Comparison of ENCODE assay signal across 35 mouse cellular contexts in the genomic region with DNA sequence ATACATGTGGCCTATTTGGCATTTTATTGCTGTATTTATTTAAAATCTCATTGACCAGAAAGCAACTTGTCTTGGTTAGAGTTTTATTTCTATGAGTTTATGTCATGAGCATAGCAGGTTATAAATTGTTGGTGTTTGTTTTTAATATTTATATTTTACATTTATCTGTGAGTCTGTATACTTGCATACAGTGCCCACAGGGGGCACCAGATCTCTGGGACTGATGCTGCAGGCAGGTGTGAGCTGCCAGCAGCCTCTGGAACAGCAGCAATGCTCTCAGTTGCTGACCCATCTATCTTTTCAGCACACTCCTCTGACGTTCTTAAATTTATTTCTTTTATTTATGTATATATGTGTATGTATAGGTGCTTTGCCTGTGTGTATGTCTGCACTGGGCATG. TPM values are rescaled to one million over a fixed set of nuclear protein-coding genes. Genes with fewer than 3 reads are reported as not detected.
DNase-seq lines count a peak whose midpoint lies in the region; ATAC-seq and TF ChIP-seq lines count a peak whose summit lies in the region.
"Had no signal": no experiment of that assay in that cellular context is flagged by ENCODE, and none has a peak within 500 bp of the region (broad histone marks: within the 10 kb centered on the region; RNA-seq: fewer than 3 reads in every experiment).

No protein-coding gene starts in this region.

- intact Hi-C loops in gastrocnemius, adult 2 months (cut with DNase I) = no loop called here

- WGBS in kidney, postnatal 0 days = 68% methylated on average over 1 of the region's 1 CpGs
- WGBS in kidney, embryonic 15.5 days = 50% methylated on average over 1 of the region's 1 CpGs
- 67% methylated on average over 1 of the region's 1 CpGs for WGBS in neural tube, embryonic 14.5 days
- WGBS in neural tube, embryonic 15.5 days = 48% methylated on average over 1 of the region's 1 CpGs

- H3K4me2 ChIP-seq in kidney, postnatal 0 days (ENCODE audit: low read length) = no peak overlapping the region
- no peak overlapping the region for H3K4me2 ChIP-seq in kidney, embryonic 15.5 days
- no peak overlapping the region for H3K4me2 ChIP-seq in neural tube, embryonic 14.5 days (ENCODE audit: low read depth, low read length)
- no peak overlapping the region for H3K4me2 ChIP-seq in neural tube, embryonic 15.5 days
- H3K4me2 ChIP-seq: forebrain, embryonic 15.5 days; heart, embryonic 15.5 days; hindbrain, embryonic 15.5 days; limb, embryonic 13.5 days; liver, embryonic 12.5 days had no signal

- DNase-seq in gastrocnemius, adult 2 months = no peak
- no peak for DNase-seq in gastrocnemius, adult 8-10 months (ENCODE audit: low spot score in 2 of 2)
- DNase-seq in kidney, postnatal 0 days (ENCODE audit: low spot score) = no peak
- no peak for DNase-seq in T-cell, adult 2 months (ENCODE audit: low spot score)
- DNase-seq: adrenal gland, adult 8-10 months; cerebellum, adult 11 months; cerebellum, adult 9-11 months; gastrocnemius, postnatal 14 days; kidney, postnatal 14 days; layer of hippocampus, postnatal 36 days; lung, adult 18-20 months; lung, postnatal 14 days; right cerebral cortex, postnatal 25 days; thymus, postnatal 25 days had no signal

- no peak overlapping the region for H3K9ac ChIP-seq in kidney, postnatal 0 days (ENCODE audit: low read depth, low read length)
- no peak overlapping the region for H3K9ac ChIP-seq in kidney, embryonic 15.5 days
- no peak overlapping the region for H3K9ac ChIP-seq in neural tube, embryonic 14.5 days (replicated peaks; ENCODE audit: low read depth, low read length)
- no peak overlapping the region for H3K9ac ChIP-seq in neural tube, embryonic 15.5 days (replicated peaks)
- H3K9ac ChIP-seq: forebrain, embryonic 15.5 days; heart, embryonic 15.5 days; hindbrain, embryonic 15.5 days; limb, embryonic 13.5 days; liver, embryonic 12.5 days had no signal

- H3K27ac ChIP-seq in gastrocnemius, adult 2 months = peak overlapping the region; percentile 53; the same call in 1 of the 2 replicates
- H3K27ac ChIP-seq in kidney, postnatal 0 days = no peak overlapping the region
- H3K27ac ChIP-seq in kidney, embryonic 15.5 days = no peak overlapping the region
- H3K27ac ChIP-seq in neural tube, embryonic 14.5 days (ENCODE audit: low read depth, low read length) = no peak overlapping the region
- no peak overlapping the region for H3K27ac ChIP-seq in neural tube, embryonic 15.5 days (replicated peaks)
- H3K27ac ChIP-seq: embryonic facial prominence, embryonic 10.5 days; forebrain, embryonic 15.5 days; heart, embryonic 15.5 days; hindbrain, embryonic 15.5 days; limb, embryonic 13.5 days; liver, embryonic 12.5 days had no signal

- no peaks in the 10 kb centered on the region for H3K36me3 ChIP-seq in kidney, postnatal 0 days (ENCODE audit: insufficient read depth, low read length)
- H3K36me3 ChIP-seq in kidney, embryonic 15.5 days = no peaks in the 10 kb centered on the region
- no peaks in the 10 kb centered on the region for H3K36me3 ChIP-seq in neural tube, embryonic 14.5 days (ENCODE audit: control insufficient read depth, insufficient read depth, low read length)
- no peaks in the 10 kb centered on the region for H3K36me3 ChIP-seq in neural tube, embryonic 15.5 days
- H3K36me3 ChIP-seq: embryonic facial prominence, embryonic 10.5 days; forebrain, embryonic 15.5 days; G1E; heart, embryonic 15.5 days; hindbrain, embryonic 15.5 days; limb, embryonic 13.5 days; liver, embryonic 12.5 days had no signal

- H3K4me3 ChIP-seq in gastrocnemius, adult 2 months = no peak overlapping the region
- H3K4me3 ChIP-seq in kidney, postnatal 0 days (replicated peaks; ENCODE audit: low read depth, low read length) = no peak overlapping the region
- no peak overlapping the region for H3K4me3 ChIP-seq in kidney, embryonic 15.5 days (replicated peaks)
- H3K4me3 ChIP-seq in neural tube, embryonic 14.5 days (ENCODE audit: low read depth, low read length) = no peak overlapping the region
- H3K4me3 ChIP-seq in neural tube, embryonic 15.5 days (replicated peaks) = no peak overlapping the region
- H3K4me3 ChIP-seq: embryonic facial prominence, embryonic 10.5 days; forebrain, embryonic 15.5 days; heart, embryonic 15.5 days; hindbrain, embryonic 15.5 days; limb, embryonic 13.5 days; liver, embryonic 12.5 days had no signal

- ATAC-seq in kidney, postnatal 0 days (replicated peaks; ENCODE audit: low FRiP score, low read depth) = no peak
- no peak for ATAC-seq in kidney, embryonic 15.5 days (replicated peaks; ENCODE audit: low FRiP score)
- 0 out of 2 replicates have a peak, but pooled peaks have one; percentile 41 for ATAC-seq in neural tube, embryonic 14.5 days (ENCODE audit: low read depth)
- ATAC-seq in neural tube, embryonic 15.5 days (ENCODE audit: low FRiP score) = no peak
- ATAC-seq in megakaryocyte-erythroid progenitor cell, adult 5-6 weeks (replicated peaks; ENCODE audit: low FRiP score, low TSS enrichment, poor library complexity, severe bottlenecking) = 0 out of 2 replicates have a peak, but pooled peaks have one; percentile 44
- ATAC-seq: activated CD4-positive, CD25-positive, alpha-beta regulatory T cell, adult 4 months; forebrain, embryonic 15.5 days; intestine, embryonic 16.5 days; liver, embryonic 12.5 days; midbrain, embryonic 16.5 days had no signal

- H3K9me3 ChIP-seq in kidney, postnatal 0 days (replicated peaks; ENCODE audit: low read length) = no peaks in the 10 kb centered on the region
- H3K9me3 ChIP-seq in kidney, embryonic 15.5 days (replicated peaks) = no peaks in the 10 kb centered on the region
- no peaks in the 10 kb centered on the region for H3K9me3 ChIP-seq in neural tube, embryonic 14.5 days (ENCODE audit: control insufficient read depth, low read length)
- no peaks in the 10 kb centered on the region for H3K9me3 ChIP-seq in neural tube, embryonic 15.5 days (replicated peaks)
- H3K9me3 ChIP-seq: embryonic facial prominence, embryonic 10.5 days; forebrain, embryonic 15.5 days; G1E; heart, embryonic 15.5 days; hindbrain, embryonic 15.5 days; limb, embryonic 13.5 days; liver, embryonic 12.5 days had no signal

- H3K27me3 ChIP-seq in kidney, postnatal 0 days (ENCODE audit: insufficient read depth, low read length) = no peaks in the 10 kb centered on the region
- no peaks in the 10 kb centered on the region for H3K27me3 ChIP-seq in kidney, embryonic 15.5 days
- H3K27me3 ChIP-seq in neural tube, embryonic 14.5 days (ENCODE audit: control insufficient read depth, insufficient read depth, low read length) = no peaks in the 10 kb centered on the region
- H3K27me3 ChIP-seq in neural tube, embryonic 15.5 days (replicated peaks) = no peaks in the 10 kb centered on the region
- H3K27me3 ChIP-seq: forebrain, embryonic 15.5 days; heart, embryonic 15.5 days; hindbrain, embryonic 15.5 days; limb, embryonic 13.5 days; liver, embryonic 12.5 days had no signal

- no peaks in the 10 kb centered on the region for H3K4me1 ChIP-seq in kidney, postnatal 0 days (replicated peaks; ENCODE audit: insufficient read depth, low read length)
- H3K4me1 ChIP-seq in kidney, embryonic 15.5 days = no peaks in the 10 kb centered on the region
- no peaks in the 10 kb centered on the region for H3K4me1 ChIP-seq in neural tube, embryonic 14.5 days (ENCODE audit: control insufficient read depth, insufficient read depth, low read length)
- H3K4me1 ChIP-seq in neural tube, embryonic 15.5 days = no peaks in the 10 kb centered on the region
- H3K4me1 ChIP-seq: embryonic facial prominence, embryonic 10.5 days; forebrain, embryonic 15.5 days; heart, embryonic 15.5 days; hindbrain, embryonic 15.5 days; limb, embryonic 13.5 days; liver, embryonic 12.5 days had no signal

- peak; percentile 30; the same call in 1 of the 2 replicates for TF ChIP-seq CTCF in gastrocnemius, adult 2 months (IDR thresholded peaks at IDR 0.05)
- TF ChIP-seq CTCF in kidney, postnatal 0 days (IDR thresholded peaks at IDR 0.05; ENCODE audit: low read depth) = peak; percentile 28; the same call in 1 of the 2 replicates

RNA-seq across cellular contexts. Expression of a gene that starts 39.7 kb away (rescaled TPM):
- not detected for total RNA-seq in gastrocnemius, adult 2 months (2021)
- not detected for total RNA-seq in gastrocnemius, adult 8-10 months (2022)
- not detected in 2 replicates for polyA plus RNA-seq in kidney, postnatal 0 days (2015; fragmentation: Nextera tagmentation; extraction: Ambion mirVana)
- polyA plus RNA-seq in kidney, embryonic 15.5 days (2015; fragmentation: Nextera tagmentation; extraction: Ambion mirVana) = not detected in 2 replicates
- not detected in 2 replicates for polyA plus RNA-seq in neural tube, embryonic 14.5 days (2014; fragmentation: Nextera tagmentation; extraction: Ambion mirVana)
- polyA plus RNA-seq in neural tube, embryonic 15.5 days (2015; fragmentation: Nextera tagmentation; extraction: Ambion mirVana) = not detected in 2 replicates
- total RNA-seq in megakaryocyte-erythroid progenitor cell, adult 5-6 weeks (2014; fragmentation: Nextera tagmentation) = not detected in 2 replicates
- not detected in 2 replicates for total RNA-seq in megakaryocyte-erythroid progenitor cell, adult 5-6 weeks (2017)
- total RNA-seq: adrenal gland, adult 8-10 months; common myeloid progenitor, adult 5-6 weeks; G1E; gastrocnemius, postnatal 14 days; hematopoietic stem cell, adult 5-6 weeks; layer of hippocampus, adult 8-10 months; layer of hippocampus, postnatal 36 days; left cerebral cortex, postnatal 14 days; megakaryocyte, adult 5-6 weeks; neutrophil, adult 5-6 weeks had no signal
- polyA plus RNA-seq: activated CD4-positive, CD25-positive, alpha-beta regulatory T cell, adult 4 months; embryonic facial prominence, embryonic 10.5 days; forebrain, embryonic 15.5 days; G1E; heart, embryonic 15.5 days; hindbrain, embryonic 15.5 days; intestine, embryonic 16.5 days; limb, embryonic 13.5 days; liver, embryonic 12.5 days; midbrain, embryonic 16.5 days; spleen, adult 2 months had no signal

RNA-seq across cellular contexts. Expression of a gene that starts 40.9 kb away (rescaled TPM):
- total RNA-seq in gastrocnemius, adult 2 months (2021) = not detected
- not detected for total RNA-seq in gastrocnemius, adult 8-10 months (2022)
- not detected in 2 replicates for polyA plus RNA-seq in kidney, postnatal 0 days (2015; fragmentation: Nextera tagmentation; extraction: Ambion mirVana)
- polyA plus RNA-seq in kidney, embryonic 15.5 days (2015; fragmentation: Nextera tagmentation; extraction: Ambion mirVana) = not detected in 2 replicates
- not detected in 2 replicates for polyA plus RNA-seq in neural tube, embryonic 14.5 days (2014; fragmentation: Nextera tagmentation; extraction: Ambion mirVana)
- not detected in 2 replicates for polyA plus RNA-seq in neural tube, embryonic 15.5 days (2015; fragmentation: Nextera tagmentation; extraction: Ambion mirVana)
- total RNA-seq in megakaryocyte-erythroid progenitor cell, adult 5-6 weeks (2014; fragmentation: Nextera tagmentation) = not detected in 2 replicates
- total RNA-seq in megakaryocyte-erythroid progenitor cell, adult 5-6 weeks (2017) = not detected in 2 replicates
- total RNA-seq: adrenal gland, adult 8-10 months; common myeloid progenitor, adult 5-6 weeks; G1E; gastrocnemius, postnatal 14 days; hematopoietic stem cell, adult 5-6 weeks; layer of hippocampus, adult 8-10 months; layer of hippocampus, postnatal 36 days; left cerebral cortex, postnatal 14 days; megakaryocyte, adult 5-6 weeks; neutrophil, adult 5-6 weeks had no signal
- polyA plus RNA-seq: activated CD4-positive, CD25-positive, alpha-beta regulatory T cell, adult 4 months; embryonic facial prominence, embryonic 10.5 days; forebrain, embryonic 15.5 days; G1E; heart, embryonic 15.5 days; hindbrain, embryonic 15.5 days; intestine, embryonic 16.5 days; limb, embryonic 13.5 days; liver, embryonic 12.5 days; midbrain, embryonic 16.5 days; spleen, adult 2 months had no signal

Comparison
In these comparisons a context has a peak if more than half of its experiments do, and no peak if none do; other contexts are left out.
1. ATAC-seq: peak in neural tube, embryonic 14.5 days (single experiment) and megakaryocyte-erythroid progenitor cell, adult 5-6 weeks (single experiment); none in kidney, postnatal 0 days (single experiment), kidney, embryonic 15.5 days (single experiment) and neural tube, embryonic 15.5 days (single experiment).